Mouse (Mus musculus): ENCODE data around the gene Ccer2.

Gene Ccer2

DNA sequence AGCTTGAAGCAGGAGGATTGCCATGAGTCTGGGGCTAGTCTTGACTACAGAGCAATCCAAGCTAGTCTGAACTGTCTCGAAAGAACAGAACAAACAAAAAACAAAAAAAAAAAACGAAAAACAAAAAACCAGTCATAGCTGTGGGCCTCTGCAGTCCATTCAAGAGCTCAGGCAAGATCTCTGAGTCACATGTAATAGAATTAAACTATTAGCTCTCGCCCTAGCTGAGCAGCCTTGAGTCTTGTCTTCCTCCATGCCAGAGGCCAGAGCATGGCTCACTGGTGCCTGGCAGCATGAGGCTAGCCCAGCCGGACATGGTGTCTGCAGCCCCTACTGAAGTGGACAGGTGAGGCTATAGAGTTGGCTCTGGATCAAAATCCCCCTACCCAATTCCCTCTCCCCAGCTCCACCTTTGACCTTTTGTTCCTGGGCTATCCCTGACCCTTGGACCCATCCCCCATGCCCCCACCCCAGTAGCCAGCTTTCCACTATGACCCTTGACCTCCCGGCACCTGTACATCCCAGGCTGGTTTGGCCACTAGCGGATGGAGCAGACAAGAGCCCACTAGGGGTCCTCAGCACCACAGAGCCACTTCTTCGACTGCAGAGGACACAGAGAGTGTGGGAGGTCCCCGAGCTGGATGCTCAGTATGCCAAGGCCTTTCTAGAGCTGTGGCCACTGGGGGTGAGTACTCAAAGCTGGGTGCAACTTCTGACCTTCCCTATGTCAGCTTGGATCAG lies 34.3 kb downstream of the Ccer2 start:
- peak; percentile 63 for DNase-seq (ENCODE audit: low read depth)

DNA sequence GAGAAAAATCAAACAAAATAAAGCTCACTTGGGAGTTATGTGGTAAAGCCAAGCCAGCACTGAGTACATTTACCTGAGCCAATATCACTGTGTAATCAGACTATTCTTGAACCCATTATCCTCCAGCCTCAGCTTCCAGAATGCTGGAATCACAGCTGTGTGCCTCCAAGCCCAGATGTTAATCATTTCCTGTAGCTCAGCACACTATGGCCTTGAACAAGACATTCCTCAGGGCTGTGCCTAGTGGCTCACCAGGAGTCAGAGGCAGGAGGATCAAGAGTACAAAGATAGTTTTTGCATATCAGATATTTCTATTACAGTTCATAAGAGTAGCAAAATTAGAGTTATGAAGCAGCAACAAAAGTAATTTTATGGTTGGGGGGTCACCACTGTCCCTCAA lies 35.7 kb downstream of the Ccer2 start:
- no peak for DNase-seq (ENCODE audit: low read depth)

DNA sequence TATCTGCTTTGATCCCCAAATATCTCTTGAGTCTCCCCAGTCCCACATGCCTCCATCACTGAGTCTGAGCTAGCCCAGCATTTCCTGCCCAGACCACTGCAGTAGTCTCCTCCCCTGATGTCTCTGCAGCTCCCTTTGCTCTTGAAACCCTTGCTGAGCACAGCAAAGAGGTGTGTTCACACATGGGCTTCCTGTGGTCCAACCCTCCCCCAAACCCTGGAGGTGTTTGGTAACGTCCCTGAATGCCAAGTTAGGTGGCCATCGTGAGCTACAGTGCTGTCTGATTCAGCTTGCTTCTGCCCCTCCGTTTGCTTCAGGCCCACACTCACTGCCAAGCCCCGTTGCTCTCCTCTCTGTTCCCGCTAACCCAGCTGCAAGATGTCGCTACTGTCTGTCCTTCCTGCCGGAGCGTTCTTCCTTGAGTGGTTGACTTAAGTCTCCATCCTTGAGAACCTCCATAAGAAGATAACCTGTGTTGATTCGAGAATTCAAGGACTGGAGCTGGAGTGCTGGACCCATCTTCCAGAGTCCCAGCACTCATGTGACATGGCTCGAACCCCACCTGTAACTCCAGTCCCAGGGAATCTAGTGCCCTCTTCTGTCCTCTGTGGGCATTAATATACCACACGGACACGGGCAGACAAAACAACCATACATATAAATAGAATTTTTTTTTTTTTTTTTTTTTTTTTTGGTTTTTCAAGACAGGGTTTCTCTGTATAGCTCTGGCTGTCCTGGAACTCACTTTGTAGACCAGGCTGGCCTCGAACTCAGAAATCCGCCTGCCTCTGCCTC lies 36.6 kb downstream of the Ccer2 start:
- DNase-seq (ENCODE audit: low read depth), result peak; percentile 91

DNA sequence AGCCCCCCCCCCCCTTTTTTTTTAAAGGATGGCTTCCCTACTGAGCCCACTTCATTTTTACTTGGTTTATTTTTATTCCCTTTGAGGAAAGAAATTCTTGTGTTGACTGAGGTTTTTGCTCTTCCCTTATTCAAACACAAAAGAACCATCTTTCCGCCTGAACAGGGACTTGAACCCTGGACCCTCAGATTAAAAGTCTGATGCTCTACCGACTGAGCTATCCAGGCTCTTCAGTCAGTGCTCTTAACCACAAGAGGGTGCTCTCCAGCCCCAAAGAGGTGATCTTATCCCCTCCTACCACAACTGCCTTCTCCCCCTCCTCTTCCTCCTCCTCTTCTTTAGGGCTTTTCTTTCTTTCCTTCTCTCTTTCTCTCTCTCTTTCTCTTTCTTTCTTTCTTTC lies 37.9 kb downstream of the Ccer2 start:
- DNase-seq (ENCODE audit: low read depth), result peak; percentile 74

- peak; percentile 89 for DNase-seq (ENCODE audit: low read depth)
Measured at GRCm38 (mm10) chr7:28794496-28794895, 38.5 kb downstream of the Ccer2 start.

- DNase-seq (ENCODE audit: low read depth), result peak; percentile 75
Measured at GRCm38 (mm10) chr7:28795832-28796231, 39.9 kb downstream of the Ccer2 start.

DNA sequence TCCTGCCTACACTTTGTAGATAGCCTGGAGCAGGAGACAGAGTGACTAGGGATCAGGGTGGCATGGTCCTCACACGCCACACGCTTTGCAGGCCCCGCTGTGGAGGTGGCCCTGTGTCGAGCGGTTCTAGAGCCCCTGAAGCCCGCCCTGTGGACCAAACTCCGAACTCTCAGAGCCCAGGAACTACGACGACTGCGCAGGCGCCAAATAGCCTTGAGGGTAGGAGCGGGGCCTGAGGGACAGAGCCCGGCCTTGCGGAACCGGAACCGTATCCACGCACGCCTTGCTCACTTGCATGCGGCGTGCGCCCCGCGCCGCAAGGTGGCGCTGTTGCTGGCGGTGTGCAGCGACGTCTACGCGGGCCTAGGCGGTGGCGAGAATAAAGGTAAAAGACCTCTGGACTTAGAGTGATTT lies 40.6 kb downstream of the Ccer2 start:
- peak; percentile 89 for DNase-seq (ENCODE audit: low read depth)

- DNase-seq (ENCODE audit: low read depth), result peak; percentile 76
Measured at GRCm38 (mm10) chr7:28799994-28800393, 44.0 kb downstream of the Ccer2 start.

- peak; percentile 37 for DNase-seq (ENCODE audit: low read depth)
Measured at GRCm38 (mm10) chr7:28801451-28801850, 45.5 kb downstream of the Ccer2 start.

- peak; percentile 29 for DNase-seq (ENCODE audit: low read depth)
Measured at GRCm38 (mm10) chr7:28801901-28802670, 46.1 kb downstream of the Ccer2 start.

DNA sequence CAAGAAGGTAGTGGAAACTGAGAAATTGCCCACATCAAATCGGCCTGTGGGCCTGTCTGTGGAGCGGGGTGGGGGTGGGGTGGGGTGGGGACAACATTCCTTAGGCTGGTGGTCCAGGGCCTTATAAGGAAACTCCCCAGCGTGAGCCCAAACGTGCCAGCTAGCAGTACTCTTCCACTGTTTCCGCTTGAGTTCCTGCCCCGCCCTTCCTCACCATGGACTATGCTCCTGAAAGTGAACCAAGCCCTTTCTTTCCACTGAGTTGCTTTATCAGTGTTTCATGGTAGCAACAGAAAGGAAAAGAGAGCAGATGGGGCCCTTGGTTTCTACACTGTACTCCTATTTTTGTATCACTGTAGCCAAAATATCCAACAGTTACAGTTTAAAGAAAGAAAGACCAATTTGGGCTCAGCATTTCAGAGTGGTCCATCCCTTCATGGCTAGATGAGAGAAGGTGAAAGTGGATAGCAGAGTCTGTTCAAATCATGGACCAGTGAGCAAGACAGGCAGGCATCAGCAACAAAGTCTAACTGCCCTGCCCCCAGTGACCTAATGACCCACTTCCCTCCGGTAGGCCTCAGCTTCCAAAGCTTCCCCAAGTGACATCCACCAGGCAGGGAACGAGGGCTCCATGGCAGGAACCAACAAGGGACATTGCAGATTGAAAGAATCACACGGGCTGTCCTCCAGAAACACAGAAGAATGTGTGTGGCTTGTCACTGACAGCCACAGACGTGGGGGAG lies 47.0 kb downstream of the Ccer2 start:
- peak; percentile 66 for DNase-seq (ENCODE audit: low read depth)

DNA sequence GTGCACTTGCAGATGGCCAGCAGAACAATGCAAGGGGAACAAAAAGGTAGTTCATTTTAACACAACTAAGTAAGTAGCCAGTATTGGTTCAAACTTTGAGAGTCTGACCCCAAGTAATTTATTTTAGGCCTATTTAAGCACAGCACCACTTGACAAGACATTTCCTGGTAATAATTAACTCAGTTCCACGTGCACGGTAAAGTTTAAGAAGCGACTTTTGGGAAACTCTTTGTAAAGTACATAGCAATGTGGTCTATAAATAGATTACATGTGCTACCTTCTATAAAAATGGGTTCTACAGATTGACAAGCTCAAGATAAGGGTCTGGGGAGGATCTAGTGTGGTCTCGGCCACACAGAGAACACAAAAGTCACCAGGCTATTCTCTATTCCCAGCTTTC lies 47.8 kb downstream of the Ccer2 start:
- no peak for DNase-seq (ENCODE audit: low read depth)

DNA sequence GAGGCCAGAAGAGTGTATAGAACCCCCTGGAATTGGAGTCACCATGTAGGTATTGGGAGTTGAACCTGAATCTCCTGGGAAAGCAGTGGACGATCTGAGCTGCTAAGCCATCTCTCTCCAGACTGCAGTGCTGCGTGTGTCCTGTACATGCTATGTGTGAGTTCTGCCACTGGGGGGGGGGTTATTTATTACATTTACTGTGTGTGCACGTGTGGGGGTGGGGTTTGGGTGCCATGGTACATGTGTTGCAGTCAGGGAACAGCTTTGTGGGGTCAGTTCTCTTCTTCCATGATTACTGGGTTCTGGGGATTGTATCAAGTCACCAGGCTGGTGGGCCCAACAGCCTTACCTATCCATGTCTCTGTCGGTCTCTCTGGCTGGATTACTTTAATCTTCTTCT lies 50.9 kb downstream of the Ccer2 start:
- DNase-seq (ENCODE audit: low read depth), result peak; percentile 83

DNA sequence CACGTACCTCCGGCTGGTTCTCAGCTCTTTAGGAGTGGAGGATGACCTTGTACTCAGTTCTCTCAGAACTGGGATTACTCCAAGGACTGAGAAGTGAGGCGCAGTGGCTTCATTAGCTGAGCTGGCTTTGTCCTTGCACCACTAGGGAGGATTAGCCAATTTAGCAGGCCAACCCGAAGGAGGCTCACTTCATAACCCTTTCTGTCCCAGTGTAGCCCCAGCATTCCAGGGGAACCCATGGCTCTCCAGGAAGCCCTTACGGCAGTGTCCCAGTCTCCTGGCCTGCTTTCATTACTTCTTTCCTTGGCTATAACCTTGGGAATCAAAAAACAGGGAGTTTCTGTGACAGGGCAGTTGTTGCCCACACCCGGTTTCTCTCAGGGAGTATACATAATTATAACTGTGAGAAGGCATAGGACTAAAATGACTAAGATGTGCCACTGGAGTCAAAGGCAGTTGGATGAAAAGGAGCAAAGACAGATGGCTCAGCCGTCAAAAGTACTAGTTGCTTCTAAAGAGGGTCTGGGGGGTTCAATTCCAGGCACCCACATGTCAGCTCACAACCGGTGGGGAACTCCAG lies 51.8 kb downstream of the Ccer2 start:
- DNase-seq (ENCODE audit: low read depth), result no peak

DNA sequence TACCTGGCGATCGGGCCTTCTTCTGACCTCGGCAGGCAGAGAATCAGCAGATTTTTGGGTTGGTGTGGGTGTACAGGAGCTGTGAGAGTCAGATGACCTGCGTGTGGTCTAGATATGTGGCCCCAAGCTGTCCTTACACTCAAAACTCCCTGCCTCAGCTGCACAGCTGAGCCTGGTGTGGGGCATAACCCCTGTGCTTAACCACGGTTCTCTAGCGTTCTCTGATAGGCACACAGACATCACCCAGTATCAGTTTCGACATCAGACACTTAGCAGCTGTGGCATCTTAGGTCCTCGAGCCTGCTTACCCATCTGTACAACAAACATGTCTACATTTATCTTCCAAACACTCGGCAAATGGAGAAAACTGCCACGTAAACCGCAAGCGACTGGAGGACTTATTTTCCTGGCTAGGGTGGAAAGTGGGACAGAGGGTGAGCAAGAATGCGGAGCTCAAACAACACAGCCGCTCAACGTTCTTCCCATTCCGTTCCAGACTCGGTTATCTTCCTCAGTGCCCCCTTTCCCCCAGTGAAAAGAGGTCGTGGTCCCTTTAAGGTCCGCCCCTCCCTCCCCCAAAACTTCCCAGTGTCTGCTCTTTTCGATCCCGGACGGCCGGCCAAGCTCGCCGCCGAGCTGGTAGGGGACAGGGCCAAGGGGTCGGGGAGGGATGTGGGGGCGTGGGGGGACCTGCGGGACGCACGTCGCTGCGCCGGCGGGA lies 52.4 kb downstream of the Ccer2 start, which contains the start of gene Hnrnpl:
Gene Hnrnpl (plus strand): TSS at position 321 of the 721 bp plus-strand sequence.
- DNase-seq (ENCODE audit: low read depth), result peak; percentile 93
